Mouse (Mus musculus): ENCODE results near the gene Crcp.

The Crcp gene

GRCm38 (mm10) chr5:130097837-130098236, 68.7 kb downstream of the Crcp start:
- no peak for DNase-seq (ENCODE audit: low spot score)

GRCm38 (mm10) chr5:130101724-130102123, 72.6 kb downstream of the Crcp start:
- no peak for DNase-seq (ENCODE audit: low spot score)

- no peak for DNase-seq (ENCODE audit: low spot score)
Measured at GRCm38 (mm10) chr5:130109348-130109747, 80.3 kb downstream of the Crcp start.
